Mouse (Mus musculus): Measurements from ENCODE around the gene Arid4b. TPM values are rescaled to one million over a fixed set of nuclear protein-coding genes. Genes with fewer than 3 reads are reported as not detected.

Arid4b gene
- total RNA-seq, 1 experiment = 26.5 TPM

DNA sequence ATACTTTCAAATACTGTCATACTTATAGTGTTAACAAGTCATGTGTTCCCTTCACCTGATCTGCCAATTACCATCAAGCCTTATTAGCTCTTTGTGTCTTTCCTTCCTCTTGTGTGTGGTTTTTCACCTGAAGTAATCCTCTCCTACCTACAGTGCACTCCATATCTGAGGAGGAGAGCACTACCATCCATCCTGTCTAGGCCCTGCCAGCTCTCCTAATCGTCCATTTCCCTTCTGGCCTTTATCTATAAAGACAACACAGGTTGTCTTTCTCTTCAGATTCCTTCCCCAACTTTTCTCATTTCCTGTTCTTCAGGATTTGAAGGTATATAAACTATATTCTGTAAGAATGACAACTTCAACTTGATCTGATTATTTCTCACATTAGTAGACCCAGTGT, 48.1 kb downstream of the Arid4b start:
- TF ChIP-seq ZNF384 (IDR thresholded peaks at IDR 0.05; ENCODE audit: low read depth, low read length) (no peak), CHD2 (IDR thresholded peaks at IDR 0.05; ENCODE audit: low read depth, low read length) (no peak), ZC3H11A (IDR thresholded peaks at IDR 0.05; ENCODE audit: borderline replicate concordance, low read depth, low read length) (no peak)
- Histone ChIP-seq H3K36me3 (ENCODE audit: control insufficient read depth, insufficient read depth, low read length, poor library complexity, severe bottlenecking) (no peaks in the 10 kb centered on the region; the same call in 1 of the 2 replicates), H3K9me3 (ENCODE audit: control insufficient read depth, insufficient read depth, low read depth, low read length) (no peaks in the 10 kb centered on the region), H3K4me1 (ENCODE audit: control insufficient read depth in 2 of 2, insufficient read depth in 2 of 2, low read length in 2 of 2, poor library complexity in 1 of 2) (0 out of 4 replicates have a peak, but pooled peaks cover 0 to 2% of the 10 kb centered on the region in 2 experiments), H3K4me3 (ENCODE audit: insufficient read depth in 1 of 2, low read depth in 1 of 2, low read length in 2 of 2, poor library complexity in 1 of 2, severe bottlenecking in 1 of 2) (no peak overlapping the region), H3K27ac (ENCODE audit: insufficient read depth, low read depth, low read length, poor library complexity, severe bottlenecking) (no peak overlapping the region), H3K9ac (ENCODE audit: insufficient read depth, low read depth, low read length, poor library complexity, severe bottlenecking) (no peak overlapping the region)
- in situ Hi-C loops (cut with MboI; ENCODE audit: low sequenced_read_pairs in 2 of 2, unreplicated experiment in 2 of 2) = no loop called here
- no peak for DNase-seq (ENCODE audit: low read depth, low spot score)

DNA sequence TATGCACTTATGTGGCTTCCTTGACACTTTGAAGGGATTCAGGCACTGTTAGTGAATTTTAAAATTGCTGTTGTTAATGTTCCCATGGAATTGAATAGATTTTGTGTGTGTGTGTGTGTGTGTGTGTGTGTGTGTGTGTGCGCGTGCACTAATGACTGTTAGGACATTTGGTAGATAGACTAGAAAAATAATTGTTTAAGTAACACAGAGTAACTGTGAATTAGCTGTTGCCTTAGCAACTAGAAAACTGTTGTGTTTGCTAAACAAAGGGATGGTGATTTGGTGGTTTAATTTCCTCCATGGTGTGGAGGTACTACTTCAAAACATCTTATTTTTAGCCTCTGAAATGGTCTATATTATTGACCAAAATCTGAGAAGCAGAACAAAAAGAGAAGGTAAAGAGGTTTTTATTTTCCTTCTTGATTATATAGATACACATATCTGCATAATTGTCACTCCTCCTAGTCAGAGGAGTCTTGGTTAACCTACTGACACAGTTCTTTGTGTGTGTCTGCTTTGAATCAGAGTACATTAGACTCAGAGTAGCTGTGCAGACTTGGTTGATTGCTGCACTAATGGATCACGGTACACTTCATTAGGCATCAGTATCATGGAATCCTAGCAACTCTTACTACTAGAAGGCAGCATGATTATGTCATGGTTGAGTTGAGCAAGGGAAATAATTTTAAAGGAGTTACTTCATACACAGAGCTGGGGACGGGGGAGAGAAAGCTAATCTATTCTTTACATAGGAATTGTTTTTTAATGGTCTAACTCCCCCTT, 50.9 kb downstream of the Arid4b start:
- H3K9me3 ChIP-seq (ENCODE audit: control insufficient read depth, insufficient read depth, low read depth, low read length) = no peaks in the 10 kb centered on the region
- H3K4me3 ChIP-seq (ENCODE audit: insufficient read depth in 1 of 2, low read depth in 1 of 2, low read length in 2 of 2, poor library complexity in 1 of 2, severe bottlenecking in 1 of 2) = no peak overlapping the region
- no peak overlapping the region for H3K9ac ChIP-seq (ENCODE audit: insufficient read depth, low read depth, low read length, poor library complexity, severe bottlenecking)
- no peaks in the 10 kb centered on the region; the same call in 1 of the 2 replicates for H3K36me3 ChIP-seq (ENCODE audit: control insufficient read depth, insufficient read depth, low read length, poor library complexity, severe bottlenecking)
- no peak overlapping the region for H3K27ac ChIP-seq (ENCODE audit: insufficient read depth, low read depth, low read length, poor library complexity, severe bottlenecking)
- in situ Hi-C loops (cut with MboI; ENCODE audit: low sequenced_read_pairs in 2 of 2, unreplicated experiment in 2 of 2) = no loop called here
- no peak for DNase-seq (ENCODE audit: low read depth, low spot score)
- no peak for TF ChIP-seq ZNF384 (IDR thresholded peaks at IDR 0.05; ENCODE audit: low read depth, low read length)
- no peak for TF ChIP-seq CHD2 (IDR thresholded peaks at IDR 0.05; ENCODE audit: low read depth, low read length)
- TF ChIP-seq MAFK (IDR thresholded peaks at IDR 0.05; ENCODE audit: insufficient read depth, low read depth, low read length) = no peak
- no peak for TF ChIP-seq ZC3H11A (IDR thresholded peaks at IDR 0.05; ENCODE audit: borderline replicate concordance, low read depth, low read length)
- TF ChIP-seq HCFC1 (IDR thresholded peaks at IDR 0.05; ENCODE audit: borderline replicate concordance, insufficient read depth, low read length) = no peak
- H3K4me1 ChIP-seq (ENCODE audit: control insufficient read depth in 2 of 2, insufficient read depth in 2 of 2, low read length in 2 of 2, poor library complexity in 1 of 2) = 0 out of 4 replicates have a peak, but pooled peaks cover 0 to 2% of the 10 kb centered on the region in 2 experiments

DNA sequence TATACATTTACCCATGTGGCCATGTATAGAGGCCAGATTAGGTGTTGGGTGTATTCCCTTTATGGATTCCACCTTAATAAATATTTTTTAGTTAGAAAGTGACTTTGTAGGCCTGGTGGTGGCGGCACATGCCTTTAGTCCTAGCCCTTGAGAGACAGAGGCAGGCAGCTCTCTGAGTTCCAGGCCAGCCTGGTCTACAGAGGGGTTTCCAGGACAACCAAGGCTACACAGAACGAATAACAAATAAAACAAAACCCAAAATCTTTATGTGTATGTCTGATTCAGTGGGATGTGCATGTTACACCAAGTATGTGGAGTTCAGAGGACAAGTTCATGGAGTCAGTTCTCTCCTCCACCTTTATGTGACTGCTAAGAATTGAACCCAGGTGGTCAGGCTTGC, 52.8 kb downstream of the Arid4b start:
- H3K9ac ChIP-seq (ENCODE audit: insufficient read depth, low read depth, low read length, poor library complexity, severe bottlenecking) = no peak overlapping the region
- TF ChIP-seq HCFC1 (IDR thresholded peaks at IDR 0.05; ENCODE audit: borderline replicate concordance, insufficient read depth, low read length) (no peak), ZC3H11A (IDR thresholded peaks at IDR 0.05; ENCODE audit: borderline replicate concordance, low read depth, low read length) (no peak)
- H3K36me3 ChIP-seq (ENCODE audit: control insufficient read depth, insufficient read depth, low read length, poor library complexity, severe bottlenecking) = no peaks in the 10 kb centered on the region
- H3K4me3 ChIP-seq (ENCODE audit: insufficient read depth in 1 of 2, low read depth in 1 of 2, low read length in 2 of 2, poor library complexity in 1 of 2, severe bottlenecking in 1 of 2) = no peak overlapping the region
- no peak overlapping the region for H3K27ac ChIP-seq (ENCODE audit: insufficient read depth, low read depth, low read length, poor library complexity, severe bottlenecking)
- no peaks in the 10 kb centered on the region for H3K9me3 ChIP-seq (ENCODE audit: control insufficient read depth, insufficient read depth, low read depth, low read length)
- DNase-seq (ENCODE audit: low read depth, low spot score) = no peak
- 0 out of 4 replicates have a peak, but pooled peaks cover 0 to 2% of the 10 kb centered on the region in 2 experiments for H3K4me1 ChIP-seq (ENCODE audit: control insufficient read depth in 2 of 2, insufficient read depth in 2 of 2, low read length in 2 of 2, poor library complexity in 1 of 2)
- in situ Hi-C loops (cut with MboI; ENCODE audit: low sequenced_read_pairs in 2 of 2, unreplicated experiment in 2 of 2) = no loop called here

DNA sequence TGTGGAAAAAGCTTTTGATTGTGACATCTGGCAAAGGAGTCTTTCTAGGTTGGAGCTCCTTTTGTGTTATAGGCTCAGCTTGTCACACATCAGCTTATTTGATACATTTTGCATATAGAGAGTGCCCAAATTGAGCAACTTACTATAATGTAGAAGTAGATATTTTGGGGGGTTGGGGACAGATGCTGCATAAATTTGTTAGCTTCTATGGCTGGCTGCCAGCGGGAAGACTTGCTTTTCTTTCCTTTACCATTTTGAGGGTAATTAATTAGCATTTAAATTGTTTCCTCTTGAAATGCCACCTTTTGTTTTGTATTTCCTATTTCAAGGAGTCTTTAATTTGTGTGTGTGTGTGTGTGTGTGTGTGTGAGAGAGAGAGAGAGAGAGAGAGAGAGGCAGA, 68.6 kb downstream of the Arid4b start:
- H3K36me3 ChIP-seq (ENCODE audit: control insufficient read depth, insufficient read depth, low read length, poor library complexity, severe bottlenecking) = peaks cover 2% of the 10 kb centered on the region; the same call in 1 of the 2 replicates
- no peak for DNase-seq (ENCODE audit: low read depth, low spot score)
- no peaks in the 10 kb centered on the region for H3K9me3 ChIP-seq (ENCODE audit: control insufficient read depth, insufficient read depth, low read depth, low read length)
- H3K4me3 ChIP-seq (ENCODE audit: insufficient read depth in 1 of 2, low read depth in 1 of 2, low read length in 2 of 2, poor library complexity in 1 of 2, severe bottlenecking in 1 of 2) = no peak overlapping the region
- in situ Hi-C loops (cut with MboI; ENCODE audit: low sequenced_read_pairs in 2 of 2, unreplicated experiment in 2 of 2) = no loop called here
- no peak overlapping the region for H3K27ac ChIP-seq (ENCODE audit: insufficient read depth, low read depth, low read length, poor library complexity, severe bottlenecking)
- H3K4me1 ChIP-seq (ENCODE audit: control insufficient read depth in 2 of 2, insufficient read depth in 2 of 2, low read length in 2 of 2, poor library complexity in 1 of 2) = no peaks in the 10 kb centered on the region
- TF ChIP-seq MAFK (IDR thresholded peaks at IDR 0.05; ENCODE audit: insufficient read depth, low read depth, low read length) = no peak
- TF ChIP-seq HCFC1 (IDR thresholded peaks at IDR 0.05; ENCODE audit: borderline replicate concordance, insufficient read depth, low read length) = no peak
- TF ChIP-seq ZNF384 (IDR thresholded peaks at IDR 0.05; ENCODE audit: low read depth, low read length) = no peak
- no peak for TF ChIP-seq ZC3H11A (IDR thresholded peaks at IDR 0.05; ENCODE audit: borderline replicate concordance, low read depth, low read length)
- TF ChIP-seq CHD2 (IDR thresholded peaks at IDR 0.05; ENCODE audit: low read depth, low read length) = no peak
- H3K9ac ChIP-seq (ENCODE audit: insufficient read depth, low read depth, low read length, poor library complexity, severe bottlenecking) = no peak overlapping the region

Measured in ES-E14 (cell line).